Mouse (Mus musculus): ENCODE results near the gene Xrn2. TPM values are rescaled to one million over a fixed set of nuclear protein-coding genes. Genes with fewer than 3 reads are reported as not detected.

Xrn2 gene
- polyA plus RNA-seq, 1 experiment from 2014 or later = 97.3 TPM

DNA sequence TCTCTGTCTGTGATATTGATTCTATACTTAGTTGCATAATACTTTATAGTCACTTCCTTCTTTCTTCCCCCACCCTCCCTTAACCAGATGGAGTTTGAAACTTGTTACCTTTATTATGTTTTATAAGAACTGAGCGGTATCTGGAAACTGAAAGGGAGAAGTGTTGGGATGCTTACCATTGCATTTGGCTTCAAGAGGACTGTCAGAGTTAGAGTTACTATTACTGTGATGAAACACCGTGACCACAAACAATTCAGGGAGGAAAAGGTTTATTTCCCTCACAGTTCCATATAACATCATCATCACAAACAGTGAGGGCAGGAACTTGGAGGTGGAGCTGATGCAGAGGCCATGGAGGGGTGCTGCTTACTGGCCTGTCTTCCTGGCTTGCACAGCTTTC lies 23.1 kb downstream of the Xrn2 start:
- no peak overlapping the region for H3K9ac ChIP-seq (replicated peaks; ENCODE audit: low read depth, low read length)
- no peaks in the 10 kb centered on the region for H3K4me1 ChIP-seq (replicated peaks; ENCODE audit: control insufficient read depth, insufficient read depth, low read length)
- H3K4me3 ChIP-seq (replicated peaks; ENCODE audit: low read length) = no peak overlapping the region
- 97% methylated on average over 2 of the region's 2 CpGs for WGBS
- no peak overlapping the region for H3K27ac ChIP-seq (ENCODE audit: low read length)
- ATAC-seq = no peak
- no peaks in the 10 kb centered on the region for H3K9me3 ChIP-seq (ENCODE audit: control insufficient read depth, low read length)
- H3K36me3 ChIP-seq (ENCODE audit: control insufficient read depth, insufficient read depth) = 0 out of 2 replicates have a peak, but pooled peaks cover 3% of the 10 kb centered on the region
- no peaks in the 10 kb centered on the region for H3K27me3 ChIP-seq (replicated peaks; ENCODE audit: control insufficient read depth, insufficient read depth, low read length)
- H3K4me2 ChIP-seq (ENCODE audit: low read length) = no peak overlapping the region

DNA sequence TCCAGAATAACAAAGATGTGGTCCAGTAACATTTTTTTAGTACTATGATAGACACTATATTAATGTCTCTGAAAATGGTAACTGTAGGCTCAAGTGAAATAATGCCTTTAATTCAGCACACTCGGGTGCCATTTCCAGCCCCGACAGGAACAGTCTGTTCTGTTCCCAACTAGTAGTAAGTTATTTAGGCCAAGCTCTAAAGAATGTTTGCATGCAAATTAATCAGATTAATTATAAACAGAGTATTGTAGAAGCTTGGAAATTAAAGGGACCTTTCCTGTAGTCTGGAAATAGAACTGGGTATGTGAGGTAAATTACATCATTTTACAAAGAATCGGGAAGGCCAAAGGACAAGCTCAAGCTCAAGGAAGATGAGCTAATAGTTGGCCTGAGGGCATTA lies 34.3 kb downstream of the Xrn2 start:
- Histone ChIP-seq H3K9ac (replicated peaks; ENCODE audit: low read depth, low read length) (no peak overlapping the region), H3K27ac (ENCODE audit: low read length) (no peak overlapping the region), H3K4me1 (replicated peaks; ENCODE audit: control insufficient read depth, insufficient read depth, low read length) (no peaks in the 10 kb centered on the region), H3K36me3 (ENCODE audit: control insufficient read depth, insufficient read depth) (peaks cover 21% of the 10 kb centered on the region), H3K27me3 (replicated peaks; ENCODE audit: control insufficient read depth, insufficient read depth, low read length) (no peaks in the 10 kb centered on the region), H3K9me3 (ENCODE audit: control insufficient read depth, low read length) (no peaks in the 10 kb centered on the region), H3K4me3 (replicated peaks; ENCODE audit: low read length) (no peak overlapping the region), H3K4me2 (ENCODE audit: low read length) (no peak overlapping the region)
- ATAC-seq = no peak
- 73% methylated on average over 3 of the region's 3 CpGs for WGBS

DNA sequence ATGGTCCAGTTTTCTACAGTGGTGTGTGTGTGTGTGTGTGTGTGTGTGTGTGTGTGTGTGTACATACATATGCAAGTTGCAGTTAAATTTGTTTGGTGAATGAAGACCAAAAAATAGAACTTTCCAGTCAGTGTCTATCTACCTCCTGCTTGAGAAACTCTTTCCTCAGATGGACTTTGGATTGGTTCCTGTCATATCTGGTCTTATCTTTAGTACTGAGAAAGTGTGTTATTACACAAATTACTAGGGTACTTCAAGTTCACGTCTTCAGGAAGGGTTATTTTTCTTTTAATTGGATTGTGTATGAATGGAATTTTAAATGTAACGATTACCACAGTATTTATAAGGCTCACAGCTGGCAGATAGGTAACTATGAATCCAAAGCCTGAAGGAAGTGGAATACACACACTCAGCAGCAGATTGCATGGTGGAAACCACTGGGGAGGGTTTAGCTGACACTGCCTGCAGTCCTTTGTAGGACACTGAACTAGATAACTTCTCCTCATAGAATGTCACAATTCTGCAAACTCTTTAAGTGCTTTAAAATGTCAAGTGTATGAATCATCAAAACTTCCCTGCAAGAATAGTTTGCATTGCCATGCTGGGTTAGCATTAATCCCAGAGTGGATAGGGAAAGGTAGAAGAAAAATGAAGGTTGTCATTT lies 40.6 kb downstream of the Xrn2 start:
- no peak overlapping the region for H3K4me3 ChIP-seq (replicated peaks; ENCODE audit: low read length)
- no peak overlapping the region for H3K9ac ChIP-seq (replicated peaks; ENCODE audit: low read depth, low read length)
- no peaks in the 10 kb centered on the region for H3K9me3 ChIP-seq (ENCODE audit: control insufficient read depth, low read length)
- no peak for ATAC-seq
- H3K4me2 ChIP-seq (ENCODE audit: low read length) = no peak overlapping the region
- 81% methylated on average over 2 of the region's 2 CpGs for WGBS
- H3K4me1 ChIP-seq (replicated peaks; ENCODE audit: control insufficient read depth, insufficient read depth, low read length) = no peaks in the 10 kb centered on the region
- H3K27ac ChIP-seq (ENCODE audit: low read length) = no peak overlapping the region
- no peaks in the 10 kb centered on the region for H3K27me3 ChIP-seq (replicated peaks; ENCODE audit: control insufficient read depth, insufficient read depth, low read length)
- peaks cover 21% of the 10 kb centered on the region for H3K36me3 ChIP-seq (ENCODE audit: control insufficient read depth, insufficient read depth)

DNA sequence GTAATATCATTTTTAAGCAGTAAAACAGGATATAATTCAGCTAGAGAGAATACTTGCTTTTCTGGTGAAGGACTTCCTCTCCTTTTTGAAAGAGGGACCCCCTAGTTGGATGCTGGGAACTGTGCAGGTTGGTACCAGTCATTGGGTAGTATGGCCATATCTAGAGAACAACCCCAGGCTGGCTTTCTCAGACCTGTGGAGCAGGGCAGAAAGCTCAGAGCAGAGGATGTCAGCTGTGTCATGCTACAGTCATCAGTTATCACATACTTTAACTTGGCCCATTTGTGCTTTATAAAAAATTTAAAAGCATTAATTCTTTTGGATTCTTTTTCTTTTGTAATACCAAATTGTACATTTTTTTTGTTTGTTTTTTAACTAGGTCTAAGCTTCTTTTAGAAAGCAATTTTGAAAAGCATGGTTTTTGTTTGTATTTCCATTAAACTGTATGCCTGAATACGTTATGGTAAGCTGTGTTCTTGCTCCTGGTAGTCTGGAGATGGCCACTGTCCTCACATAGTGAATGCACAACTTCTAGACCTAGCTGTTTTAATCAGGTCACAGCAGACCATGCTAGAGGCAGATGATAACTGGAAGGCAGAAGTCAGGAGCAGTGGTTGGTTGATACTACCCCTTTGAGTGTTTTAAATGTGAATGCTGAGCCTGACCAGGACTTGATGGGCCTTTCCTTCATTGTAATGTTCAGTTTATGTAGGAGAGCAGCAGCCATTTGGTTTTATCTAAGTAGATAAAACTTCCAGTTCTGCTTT lies 54.9 kb downstream of the Xrn2 start:
- H3K36me3 ChIP-seq (ENCODE audit: control insufficient read depth, insufficient read depth) = peaks cover 12% of the 10 kb centered on the region
- no peaks in the 10 kb centered on the region for H3K27me3 ChIP-seq (replicated peaks; ENCODE audit: control insufficient read depth, insufficient read depth, low read length)
- no peak overlapping the region for H3K4me3 ChIP-seq (replicated peaks; ENCODE audit: low read length)
- H3K4me1 ChIP-seq (replicated peaks; ENCODE audit: control insufficient read depth, insufficient read depth, low read length) = peaks cover 4% of the 10 kb centered on the region; the same call in 1 of the 2 replicates
- H3K27ac ChIP-seq (ENCODE audit: low read length) = no peak overlapping the region
- no peak overlapping the region for H3K9ac ChIP-seq (replicated peaks; ENCODE audit: low read depth, low read length)
- H3K4me2 ChIP-seq (ENCODE audit: low read length) = no peak overlapping the region
- H3K9me3 ChIP-seq (ENCODE audit: control insufficient read depth, low read length) = no peaks in the 10 kb centered on the region
- no peak for ATAC-seq
- 93% methylated on average over 1 of the region's 1 CpGs for WGBS

DNA sequence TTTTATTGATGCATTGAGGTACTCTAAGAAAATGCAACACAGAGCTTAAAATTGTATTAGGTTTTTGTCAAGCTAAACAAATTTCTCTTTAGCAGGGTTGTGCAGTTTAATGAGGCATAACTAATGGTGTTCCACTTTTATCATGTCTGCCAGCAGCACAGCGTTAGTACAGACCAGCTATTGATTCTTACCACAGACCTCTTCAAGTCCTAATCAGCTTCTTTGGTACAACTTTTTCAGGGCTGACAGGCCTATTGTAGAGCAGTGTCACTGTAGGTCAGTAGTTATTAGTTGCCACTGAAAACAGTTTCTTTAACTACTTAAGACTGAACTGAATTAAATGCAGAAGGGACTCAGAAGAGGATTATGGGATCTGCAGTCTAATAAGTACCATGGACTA lies 56.3 kb downstream of the Xrn2 start:
- peaks cover 6% of the 10 kb centered on the region; the same call in 1 of the 2 replicates for H3K4me1 ChIP-seq (replicated peaks; ENCODE audit: control insufficient read depth, insufficient read depth, low read length)
- H3K4me3 ChIP-seq (replicated peaks; ENCODE audit: low read length) = no peak overlapping the region
- peaks cover 12% of the 10 kb centered on the region for H3K36me3 ChIP-seq (ENCODE audit: control insufficient read depth, insufficient read depth)
- H3K9me3 ChIP-seq (ENCODE audit: control insufficient read depth, low read length) = no peaks in the 10 kb centered on the region
- no peak overlapping the region for H3K4me2 ChIP-seq (ENCODE audit: low read length)
- ATAC-seq = peak; percentile 49; the same call in 1 of the 2 replicates
- H3K9ac ChIP-seq (replicated peaks; ENCODE audit: low read depth, low read length) = no peak overlapping the region
- no peak overlapping the region for H3K27ac ChIP-seq (ENCODE audit: low read length)
- WGBS = 11% methylated on average over 1 of the region's 1 CpGs
- no peaks in the 10 kb centered on the region for H3K27me3 ChIP-seq (replicated peaks; ENCODE audit: control insufficient read depth, insufficient read depth, low read length)

DNA sequence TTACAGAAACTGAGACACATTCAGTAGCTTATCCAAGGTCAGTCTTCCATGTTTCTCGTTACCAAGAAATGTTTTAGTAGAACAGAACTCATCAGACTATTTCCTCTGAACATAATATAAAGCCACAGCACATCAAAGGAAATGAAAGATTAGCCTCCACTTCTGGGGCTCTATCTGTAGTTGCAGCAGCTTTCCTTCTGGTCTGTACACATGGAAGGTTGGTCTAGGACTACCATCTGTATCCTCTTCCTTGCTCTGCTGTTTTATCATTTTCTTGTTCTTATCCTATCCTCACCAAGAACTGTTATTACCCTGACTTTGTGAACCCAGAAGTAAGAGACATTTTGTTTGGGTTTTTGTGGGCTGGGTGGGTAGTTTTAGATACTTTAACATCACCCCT lies 57.5 kb downstream of the Xrn2 start:
- WGBS = 84% methylated on average over 1 of the region's 1 CpGs

DNA sequence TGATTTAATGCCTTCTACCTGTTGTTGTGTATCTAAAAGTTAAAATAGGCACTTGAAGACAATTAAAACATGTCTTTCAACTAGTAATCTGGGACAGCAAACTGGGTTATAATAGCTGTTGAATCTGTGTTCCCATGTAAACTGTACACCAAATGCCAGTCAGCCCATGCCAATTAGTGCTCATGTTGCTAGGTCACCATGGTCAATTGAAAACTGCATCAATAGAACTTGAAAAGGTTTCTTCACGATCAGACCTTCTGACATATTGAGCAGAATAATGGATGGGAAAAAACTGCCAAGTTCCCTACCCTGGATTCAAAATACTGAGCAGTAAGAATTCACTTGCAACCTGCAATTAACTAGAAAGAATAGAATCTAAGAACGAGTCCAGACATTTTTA lies 61.2 kb downstream of the Xrn2 start:
- no peak overlapping the region for H3K4me2 ChIP-seq (ENCODE audit: low read length)
- no peak overlapping the region for H3K27ac ChIP-seq (ENCODE audit: low read length)
- H3K36me3 ChIP-seq (ENCODE audit: control insufficient read depth, insufficient read depth) = peaks cover 17% of the 10 kb centered on the region
- H3K9me3 ChIP-seq (ENCODE audit: control insufficient read depth, low read length) = no peaks in the 10 kb centered on the region
- no peak overlapping the region for H3K9ac ChIP-seq (replicated peaks; ENCODE audit: low read depth, low read length)
- peaks cover 4% of the 10 kb centered on the region; the same call in 1 of the 2 replicates for H3K27me3 ChIP-seq (replicated peaks; ENCODE audit: control insufficient read depth, insufficient read depth, low read length)
- ATAC-seq = peak; percentile 84
- H3K4me1 ChIP-seq (replicated peaks; ENCODE audit: control insufficient read depth, insufficient read depth, low read length) = peaks cover 4% of the 10 kb centered on the region; the same call in 1 of the 2 replicates
- no peak overlapping the region for H3K4me3 ChIP-seq (replicated peaks; ENCODE audit: low read length)
- 5% methylated on average over 2 of the region's 2 CpGs for WGBS

More for the DNA sequence above, 57.5 kb downstream of the Xrn2 start:
- H3K4me1 ChIP-seq (replicated peaks; ENCODE audit: control insufficient read depth, insufficient read depth, low read length) = peaks cover 6% of the 10 kb centered on the region; the same call in 1 of the 2 replicates
- H3K4me3 ChIP-seq (replicated peaks; ENCODE audit: low read length) = no peak overlapping the region
- no peak overlapping the region for H3K9ac ChIP-seq (replicated peaks; ENCODE audit: low read depth, low read length)
- H3K36me3 ChIP-seq (ENCODE audit: control insufficient read depth, insufficient read depth) = peaks cover 11% of the 10 kb centered on the region
- no peak overlapping the region for H3K4me2 ChIP-seq (ENCODE audit: low read length)
- no peak overlapping the region for H3K27ac ChIP-seq (ENCODE audit: low read length)
- no peaks in the 10 kb centered on the region for H3K27me3 ChIP-seq (replicated peaks; ENCODE audit: control insufficient read depth, insufficient read depth, low read length)
- no peaks in the 10 kb centered on the region for H3K9me3 ChIP-seq (ENCODE audit: control insufficient read depth, low read length)
- no peak for ATAC-seq

DNA sequence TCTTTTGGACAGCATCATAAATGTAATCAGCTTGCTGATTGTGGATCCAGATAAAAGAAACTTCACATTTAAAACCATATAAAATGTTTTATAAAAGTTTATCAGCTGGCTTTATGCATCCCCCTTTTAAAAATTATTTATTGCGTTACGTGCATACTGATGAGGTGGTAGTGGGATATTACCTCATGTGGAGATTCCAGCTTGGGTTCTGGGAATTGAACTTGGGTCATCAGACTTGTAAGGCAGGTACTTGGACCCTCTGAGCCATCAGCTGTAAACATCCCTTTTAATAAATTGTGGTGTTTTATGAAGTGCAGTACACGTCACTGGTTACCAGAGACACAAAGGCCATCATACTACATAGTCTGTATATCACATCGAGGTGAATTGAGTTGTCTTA lies 61.6 kb downstream of the Xrn2 start:
- Histone ChIP-seq H3K4me3 (replicated peaks; ENCODE audit: low read length) (no peak overlapping the region), H3K27ac (ENCODE audit: low read length) (no peak overlapping the region), H3K4me1 (replicated peaks; ENCODE audit: control insufficient read depth, insufficient read depth, low read length) (0 out of 2 replicates have a peak, but pooled peaks cover 2% of the 10 kb centered on the region), H3K27me3 (replicated peaks; ENCODE audit: control insufficient read depth, insufficient read depth, low read length) (peaks cover 8% of the 10 kb centered on the region), H3K9me3 (ENCODE audit: control insufficient read depth, low read length) (no peaks in the 10 kb centered on the region), H3K36me3 (ENCODE audit: control insufficient read depth, insufficient read depth) (peaks cover 14% of the 10 kb centered on the region), H3K4me2 (ENCODE audit: low read length) (no peak overlapping the region), H3K9ac (replicated peaks; ENCODE audit: low read depth, low read length) (no peak overlapping the region)
- no peak for ATAC-seq
- 41% methylated on average over 4 of the region's 4 CpGs for WGBS

DNA sequence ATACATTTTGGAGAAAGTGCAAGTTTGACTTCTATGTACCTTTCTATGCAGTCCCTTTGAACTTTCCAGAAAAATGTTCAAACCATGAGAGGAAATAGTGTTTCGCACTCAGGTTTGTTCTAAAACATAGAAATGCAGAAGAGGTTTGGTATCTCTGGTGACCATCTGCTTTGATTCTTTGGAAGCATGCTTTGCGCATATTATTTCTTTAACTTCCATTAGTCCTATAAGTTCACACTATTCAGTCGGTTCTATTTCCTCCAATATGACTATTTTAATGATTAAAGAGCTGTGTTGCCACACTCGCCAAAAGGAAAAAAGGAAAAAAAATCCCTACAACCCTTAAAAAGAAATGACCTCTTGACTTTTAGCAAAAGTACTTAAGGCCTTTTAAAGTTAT lies 69.6 kb downstream of the Xrn2 start:
- H3K9ac ChIP-seq (replicated peaks; ENCODE audit: low read depth, low read length) = no peak overlapping the region
- 0 out of 2 replicates have a peak, but pooled peaks cover 3% of the 10 kb centered on the region for H3K36me3 ChIP-seq (ENCODE audit: control insufficient read depth, insufficient read depth)
- H3K4me2 ChIP-seq (ENCODE audit: low read length) = no peak overlapping the region
- H3K27me3 ChIP-seq (replicated peaks; ENCODE audit: control insufficient read depth, insufficient read depth, low read length) = peaks cover 56% of the 10 kb centered on the region
- WGBS = 60% methylated on average over 4 of the region's 4 CpGs
- no peak for ATAC-seq
- no peaks in the 10 kb centered on the region for H3K9me3 ChIP-seq (ENCODE audit: control insufficient read depth, low read length)
- H3K27ac ChIP-seq (ENCODE audit: low read length) = no peak overlapping the region
- no peak overlapping the region for H3K4me3 ChIP-seq (replicated peaks; ENCODE audit: low read length)
- H3K4me1 ChIP-seq (replicated peaks; ENCODE audit: control insufficient read depth, insufficient read depth, low read length) = peaks cover 18% of the 10 kb centered on the region

Data from forebrain, embryonic 16.5 days (tissue).